Mouse (Mus musculus) heart, postnatal 10 days (tissue): ENCODE results near the gene Olfr488. TPM values are rescaled to one million over a fixed set of nuclear protein-coding genes. Genes with fewer than 3 reads are reported as not detected.
"Not testable (repeated sequence)": the region's sequence is repeated elsewhere in the genome, so short reads cannot be mapped to it uniquely, and the experiment has no call there.

ENCODE experiments used
- DNase-seq, 2 experiments: peaks; one replicate each; pipeline ENCODE4 v3.0.0; 2021
- intact Hi-C: fragments of 180-260 bp; cut with DNase I; formaldehyde crosslinking; loops from one replicate; pipeline ENCODE4 v1.15.1; 2025
- total RNA-seq, 2 experiments: library from RNA; stranded (reverse); gene quantifications; 2 replicates each; pipeline ENCODE4 v1.2.3; 2021

The Olfr488 gene
- total RNA-seq, result not detected

DNA sequence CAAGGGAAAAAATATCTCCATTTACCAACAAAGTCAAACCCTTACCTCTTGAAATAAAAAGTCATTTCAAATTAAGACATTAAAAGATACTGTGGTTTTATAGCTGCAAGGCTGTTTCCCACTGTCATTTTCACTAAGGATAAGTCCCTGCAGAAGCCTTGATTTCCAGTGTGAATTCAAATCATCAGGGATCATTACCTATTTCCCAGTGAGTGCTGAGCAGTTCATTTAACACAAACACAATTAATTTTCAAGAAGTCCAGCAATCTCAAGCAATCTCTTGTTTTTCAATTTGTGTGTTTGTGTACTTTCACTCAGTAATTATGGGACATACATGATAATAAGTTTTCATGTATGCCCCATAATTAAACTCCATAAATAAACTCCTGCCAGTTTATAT is at the start of gene Olfr488:
Gene Olfr488 (minus strand): TSS at position 101 of the 400 bp plus-strand sequence.
- intact Hi-C loops, result no loop called here
- DNase-seq, result no peak

DNA sequence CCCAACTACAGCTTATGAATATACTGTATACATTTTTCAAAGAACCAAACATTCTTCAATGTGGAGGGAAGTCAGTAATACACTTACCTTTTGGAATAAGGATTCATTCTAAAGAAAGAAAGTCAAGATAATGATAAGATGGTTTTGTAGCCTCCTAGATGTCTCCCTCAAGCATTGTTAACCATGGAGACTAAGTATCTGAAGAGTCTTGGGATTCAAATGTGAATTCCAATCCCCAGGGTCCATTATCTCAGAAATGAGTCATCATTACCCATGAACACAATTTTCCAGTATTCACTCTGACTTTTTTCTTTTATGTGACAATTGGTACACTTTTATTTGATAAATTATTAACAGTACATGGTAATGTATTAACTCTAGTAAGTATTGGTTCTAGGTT is 30.7 kb upstream of the Olfr488 start, which contains the start of gene Olfr490:
Gene Olfr490 (minus strand): TSS at position 101 of the 400 bp plus-strand sequence.
- no peak for DNase-seq
- intact Hi-C loops, result no loop called here

DNA sequence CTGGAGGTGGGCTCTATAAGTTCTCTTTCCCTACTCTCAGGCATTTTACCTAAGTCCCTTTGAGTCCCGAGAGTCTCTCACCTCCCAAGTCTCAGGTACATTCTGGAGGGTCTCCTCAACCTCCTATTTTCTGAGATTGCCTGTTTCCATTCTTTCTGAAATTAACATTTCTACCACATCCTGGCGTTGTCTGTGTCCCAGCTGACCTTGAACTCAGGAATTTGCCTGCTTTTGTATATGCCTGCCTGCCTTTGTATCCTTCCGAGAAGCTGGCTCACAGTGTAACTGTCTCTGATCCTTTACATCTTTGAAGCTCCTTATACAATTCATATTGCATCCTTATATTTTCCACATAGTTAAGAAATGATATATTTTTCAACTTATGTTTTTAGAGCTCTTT is 24.6 kb downstream of the Olfr488 start:
- no peak for DNase-seq
- intact Hi-C loops, result no loop called here

DNA sequence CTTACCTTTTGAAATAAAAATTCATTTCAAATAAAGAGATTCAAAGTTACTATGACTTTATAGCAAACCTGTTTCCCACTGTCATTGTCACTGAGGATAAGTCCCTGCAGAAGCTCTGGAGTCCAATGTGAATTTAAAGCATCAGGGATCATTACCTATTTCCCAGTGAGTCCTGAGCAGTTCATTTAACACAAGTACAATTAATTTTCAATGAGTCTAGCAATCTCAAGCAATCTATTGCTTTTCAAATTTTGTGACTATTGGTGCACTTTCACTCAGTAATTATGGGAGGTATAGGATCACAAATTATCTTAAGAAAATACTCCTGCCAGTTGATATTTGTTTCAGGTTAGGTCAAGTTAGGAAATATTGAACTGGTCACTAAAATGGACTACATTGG is 43.6 kb downstream of the Olfr488 start, which contains the start of gene Olfr487:
Gene Olfr487 (minus strand): TSS at position 101 of the 400 bp plus-strand sequence.
- DNase-seq, intact Hi-C loops: not testable (repeated sequence)

Other genes with a start within 250 kb of the Olfr488 start
- not detected for gene Olfr478, start 224.4 kb downstream of the Olfr488 start, total RNA-seq
- not detected for gene Olfr479, start 207.7 kb downstream of the Olfr488 start, total RNA-seq
- not detected for gene Olfr480, start 191.0 kb downstream of the Olfr488 start, total RNA-seq
- not detected for gene Olfr481, start 178.5 kb downstream of the Olfr488 start, total RNA-seq
- under 1 TPM; 0.82 to 0.89 TPM for gene Olfr482, start 160.8 kb downstream of the Olfr488 start, total RNA-seq
- gene Olfr483, start 157.5 kb downstream of the Olfr488 start, total RNA-seq, result not detected
- not detected for gene Olfr484, start 130.9 kb downstream of the Olfr488 start, total RNA-seq
- gene Olfr485, start 98.5 kb downstream of the Olfr488 start, total RNA-seq, result not detected
- gene Olfr486, start 85.6 kb downstream of the Olfr488 start, total RNA-seq, result not detected
- not detected for gene Olfr487, start 43.7 kb downstream of the Olfr488 start, total RNA-seq
- gene Olfr490, start 30.6 kb upstream of the Olfr488 start, total RNA-seq, result not detected
- not detected for gene Olfr491, start 55.1 kb upstream of the Olfr488 start, total RNA-seq
- gene Olfr492, start 65.3 kb upstream of the Olfr488 start, total RNA-seq, result not detected
- gene Olfr493, start 88.6 kb upstream of the Olfr488 start, total RNA-seq, result not detected
- not detected for gene Olfr494, start 107.0 kb upstream of the Olfr488 start, total RNA-seq
- not detected for gene Olfr495, start 134.8 kb upstream of the Olfr488 start, total RNA-seq
- not detected for gene Olfr497, start 162.1 kb upstream of the Olfr488 start, total RNA-seq
- not detected for gene Olfr498, start 207.0 kb upstream of the Olfr488 start, total RNA-seq